Comparison of ENCODE assay signal across 8 mouse cellular contexts in genomic region chr13:14065028-14065380, GRCm38 (mm10). TPM values are rescaled to one million over a fixed set of nuclear protein-coding genes. Genes with fewer than 3 reads are reported as not detected.
DNase-seq lines count a peak whose midpoint lies in the region; ATAC-seq and TF ChIP-seq lines count a peak whose summit lies in the region.

No protein-coding gene starts in this region.

- H3K27ac ChIP-seq in embryonic facial prominence, embryonic 12.5 days, result no peak overlapping the region; the same call in 1 of the 2 replicates
- H3K27ac ChIP-seq in intestine, embryonic 16.5 days (ENCODE audit: low read length), result peak overlapping the region; percentile 96; the same call in 1 of the 2 replicates
- peak overlapping the region; percentile 96; the same call in 1 of the 2 replicates for H3K27ac ChIP-seq in neural tube, embryonic 15.5 days (replicated peaks)

- no peak for DNase-seq in lung, adult 2 months
- DNase-seq in lung, postnatal 4 days, result no peak
- DNase-seq in ovary, postnatal 10 days (ENCODE audit: low spot score), result no peak
- no peak for DNase-seq in left cerebral cortex, postnatal 36 days (ENCODE audit: low spot score in 2 of 2)
- DNase-seq in frontal cortex, postnatal 25 days (ENCODE audit: low spot score in 2 of 2), result no peak

- H3K4me2 ChIP-seq in embryonic facial prominence, embryonic 12.5 days (replicated peaks), result peak overlapping the region; percentile 80
- peak overlapping the region; percentile 72 for H3K4me2 ChIP-seq in intestine, embryonic 16.5 days (ENCODE audit: low read depth, low read length)
- H3K4me2 ChIP-seq in neural tube, embryonic 15.5 days, result peak overlapping the region; percentile 72

- ATAC-seq in embryonic facial prominence, embryonic 12.5 days (ENCODE audit: insufficient number of reproducible peaks, insufficient read depth, low FRiP score, low TSS enrichment), result no peak
- no peak for ATAC-seq in intestine, embryonic 16.5 days
- no peak for ATAC-seq in neural tube, embryonic 15.5 days (ENCODE audit: low FRiP score)

- H3K4me1 ChIP-seq in lung, adult 2 months (ENCODE audit: control insufficient read depth, insufficient read depth, low read length), result peaks cover 11% of the 10 kb centered on the region
- peaks cover 6% of the 10 kb centered on the region for H3K4me1 ChIP-seq in embryonic facial prominence, embryonic 12.5 days
- 0 out of 2 replicates have a peak, but pooled peaks cover 5% of the 10 kb centered on the region for H3K4me1 ChIP-seq in intestine, embryonic 16.5 days (ENCODE audit: control insufficient read depth, insufficient read depth, low read length)
- H3K4me1 ChIP-seq in neural tube, embryonic 15.5 days, result peaks cover 51% of the 10 kb centered on the region

- no peak for TF ChIP-seq CTCF in lung, adult 2 months (IDR thresholded peaks at IDR 0.05; ENCODE audit: insufficient read depth, low read length)

- H3K4me3 ChIP-seq in lung, adult 2 months (replicated peaks; ENCODE audit: extremely low read depth, low read depth, low read length), result peak overlapping the region; percentile 88
- H3K4me3 ChIP-seq in embryonic facial prominence, embryonic 12.5 days, result peak overlapping the region; percentile 87
- peak overlapping the region; percentile 97 for H3K4me3 ChIP-seq in intestine, embryonic 16.5 days (ENCODE audit: low read length)
- peak overlapping the region; percentile 76 for H3K4me3 ChIP-seq in neural tube, embryonic 15.5 days (replicated peaks)

- H3K27me3 ChIP-seq in embryonic facial prominence, embryonic 12.5 days, result no peaks in the 10 kb centered on the region
- H3K27me3 ChIP-seq in intestine, embryonic 16.5 days (replicated peaks; ENCODE audit: control insufficient read depth, insufficient read depth, low read length), result no peaks in the 10 kb centered on the region
- H3K27me3 ChIP-seq in neural tube, embryonic 15.5 days (replicated peaks), result no peaks in the 10 kb centered on the region

- no peak for TF ChIP-seq POLR2A in lung, adult 2 months (IDR thresholded peaks at IDR 0.05; ENCODE audit: borderline replicate concordance, extremely low read depth, low read depth, low read length)

- intact Hi-C loops in left cerebral cortex, postnatal 36 days (cut with DNase I), result loop anchor here (10.0 kb wide), 2 partner anchors 110 to 550 kb away; partner anchors contain the start of genes Mrpl32 and Psma2

- peak overlapping the region; percentile 92 for H3K9ac ChIP-seq in embryonic facial prominence, embryonic 12.5 days
- peak overlapping the region; percentile 97 for H3K9ac ChIP-seq in intestine, embryonic 16.5 days (ENCODE audit: low read depth, low read length)
- peak overlapping the region; percentile 93 for H3K9ac ChIP-seq in neural tube, embryonic 15.5 days (replicated peaks)

- H3K36me3 ChIP-seq in embryonic facial prominence, embryonic 12.5 days, result 0 out of 2 replicates have a peak, but pooled peaks cover 4% of the 10 kb centered on the region
- H3K36me3 ChIP-seq in intestine, embryonic 16.5 days (ENCODE audit: control insufficient read depth, insufficient read depth, low read length), result no peaks in the 10 kb centered on the region
- H3K36me3 ChIP-seq in neural tube, embryonic 15.5 days, result no peaks in the 10 kb centered on the region

- no peaks in the 10 kb centered on the region for H3K9me3 ChIP-seq in embryonic facial prominence, embryonic 12.5 days
- H3K9me3 ChIP-seq in intestine, embryonic 16.5 days (ENCODE audit: control insufficient read depth, low read length), result no peaks in the 10 kb centered on the region
- H3K9me3 ChIP-seq in neural tube, embryonic 15.5 days (replicated peaks), result no peaks in the 10 kb centered on the region

- WGBS in lung, adult 2 months, result 4% methylated on average over 9 of the region's 9 CpGs
- WGBS in embryonic facial prominence, embryonic 12.5 days, result 14% methylated on average over 9 of the region's 9 CpGs
- WGBS in intestine, embryonic 16.5 days, result 13% methylated on average over 9 of the region's 9 CpGs
- WGBS in neural tube, embryonic 15.5 days, result 17% methylated on average over 9 of the region's 9 CpGs

RNA-seq across cellular contexts. Expression of gene Ggps1, which starts 1.7 kb away (rescaled TPM):
- 7.1 and 12.0 TPM in 2 replicates for polyA plus RNA-seq in lung, adult 2 months (2012; rRNA removed)
- polyA plus RNA-seq in embryonic facial prominence, embryonic 12.5 days (2016; fragmentation: Nextera tagmentation; extraction: Ambion mirVana), result 58.5 and 64.0 TPM in 2 replicates
- polyA plus RNA-seq in intestine, embryonic 16.5 days (2015; fragmentation: Nextera tagmentation; extraction: Ambion mirVana), result 36.7 and 36.8 TPM in 2 replicates
- polyA plus RNA-seq in neural tube, embryonic 15.5 days (2015; fragmentation: Nextera tagmentation; extraction: Ambion mirVana), result 75.1 and 81.1 TPM in 2 replicates
- total RNA-seq in left cerebral cortex, postnatal 36 days (2021), result 10 to 100 TPM; 64.1 to 66.1 TPM

RNA-seq across cellular contexts. Expression of gene Arid4b, which starts 2.0 kb away (rescaled TPM):
- polyA plus RNA-seq in lung, adult 2 months (2012; rRNA removed), result 4.9 and 7.9 TPM in 2 replicates
- 95.2 and 96.5 TPM in 2 replicates for polyA plus RNA-seq in embryonic facial prominence, embryonic 12.5 days (2016; fragmentation: Nextera tagmentation; extraction: Ambion mirVana)
- 40.0 and 46.5 TPM in 2 replicates for polyA plus RNA-seq in intestine, embryonic 16.5 days (2015; fragmentation: Nextera tagmentation; extraction: Ambion mirVana)
- polyA plus RNA-seq in neural tube, embryonic 15.5 days (2015; fragmentation: Nextera tagmentation; extraction: Ambion mirVana), result 68.7 and 70.2 TPM in 2 replicates
- total RNA-seq in left cerebral cortex, postnatal 36 days (2021), result 10 to 100 TPM; 39.5 to 55.9 TPM

RNA-seq across cellular contexts. Expression of gene Tbce, which starts 25.6 kb away (rescaled TPM):
- polyA plus RNA-seq in lung, adult 2 months (2012; rRNA removed), result 14.2 and 22.0 TPM in 2 replicates
- 61.3 and 66.6 TPM in 2 replicates for polyA plus RNA-seq in embryonic facial prominence, embryonic 12.5 days (2016; fragmentation: Nextera tagmentation; extraction: Ambion mirVana)
- polyA plus RNA-seq in intestine, embryonic 16.5 days (2015; fragmentation: Nextera tagmentation; extraction: Ambion mirVana), result 37.8 and 41.3 TPM in 2 replicates
- 94.8 and 112 TPM in 2 replicates for polyA plus RNA-seq in neural tube, embryonic 15.5 days (2015; fragmentation: Nextera tagmentation; extraction: Ambion mirVana)
- 10 to 100 TPM; 55.6 to 91.8 TPM for total RNA-seq in left cerebral cortex, postnatal 36 days (2021)
